Mouse (Mus musculus): ENCODE data around the gene Stard9.

DNA sequence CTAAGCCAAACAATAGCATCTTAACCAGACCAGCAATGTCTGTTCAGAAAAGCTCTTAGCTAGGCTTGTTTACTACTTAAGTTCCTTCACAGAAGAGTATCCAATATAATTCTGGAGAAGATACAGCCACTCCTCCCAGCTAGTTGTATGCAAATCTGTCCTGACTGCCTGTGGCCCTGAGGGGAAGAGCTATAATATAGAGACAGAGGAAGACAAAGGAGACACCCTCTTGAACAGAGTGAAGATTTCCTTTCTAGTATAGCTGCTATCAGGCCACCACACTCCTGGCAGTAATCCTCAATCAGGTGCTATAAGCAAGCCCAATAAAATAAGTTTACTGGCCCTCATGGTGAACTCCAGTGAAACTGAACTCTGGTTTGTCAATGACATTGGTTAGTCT lies 133.0 kb downstream of the Stard9 start:
- TF ChIP-seq CTCF (conservative IDR thresholded peaks at IDR 0.05 in 1 of 2, IDR thresholded peaks at IDR 0.05 in 1 of 2; ENCODE audit: low read depth in 2 of 2, low read length in 2 of 2): no peak
- TF ChIP-seq MAX (IDR thresholded peaks at IDR 0.05; ENCODE audit: low read length): no peak
- no peak for TF ChIP-seq RCOR1 (conservative IDR thresholded peaks at IDR 0.05; ENCODE audit: low read depth, low read length)
- no peak for TF ChIP-seq EP300 (IDR thresholded peaks at IDR 0.05; ENCODE audit: low read length)
- TF ChIP-seq POLR2A (IDR thresholded peaks at IDR 0.05; ENCODE audit: low read depth, low read length): no peak
- no peak for TF ChIP-seq NRF1 (IDR thresholded peaks at IDR 0.05; ENCODE audit: low read depth, low read length)
